Mouse (Mus musculus) forebrain, embryonic 10.5 days (tissue): ENCODE data around the gene Gpr84. TPM values are rescaled to one million over a fixed set of nuclear protein-coding genes. Genes with fewer than 3 reads are reported as not detected.

Source experiments
- DNase-seq: peaks from one replicate; pipeline ENCODE4 v3.0.0-alpha.2; 2017; ENCODE audit warnings: low spot score; ENCODE audit errors: extremely low spot score
- H3K27ac ChIP-seq: fragments of 300-500 bp; sonication (generic); 2 replicates; pipeline ENCODE4 v1.5.1; 2016; ENCODE audit warnings: mild to moderate bottlenecking
- H3K27me3 ChIP-seq: fragments of 300-500 bp; sonication (generic); 2 replicates; pipeline ENCODE4 v1.6.1; 2016; ENCODE audit warnings: mild to moderate bottlenecking; ENCODE audit not compliant: poor library complexity, severe bottlenecking
- H3K36me3 ChIP-seq: fragments of 300-500 bp; sonication (generic); replicated peaks from 2 replicates; pipeline ENCODE4 v1.6.1; 2016; ENCODE audit warnings: mild to moderate bottlenecking, moderate library complexity
- H3K4me1 ChIP-seq: fragments of 300-500 bp; sonication (generic); 2 replicates; pipeline ENCODE4 v1.6.1; 2016
- H3K4me3 ChIP-seq: fragments of 300-500 bp; sonication (generic); 2 replicates; pipeline ENCODE4 v1.5.1; 2016; ENCODE audit warnings: mild to moderate bottlenecking, moderate library complexity
- H3K9me3 ChIP-seq: fragments of 300-500 bp; sonication (generic); 2 replicates; pipeline ENCODE4 v1.6.1; 2016; ENCODE audit warnings: mild to moderate bottlenecking, moderate library complexity
- WGBS: fragments of 180-500 bp; shearing (Covaris S2); methylation state at CpG from one replicate; pipeline ENCODE4 v1.1.7; 2016; 5-methylcytosine and 5-hydroxymethylcytosine counted together
- microRNA counts: library from miRNA; unstranded; fragments of <30 nt; microRNA quantifications from one replicate; lab custom pipeline; 2017
- microRNA-seq: library from miRNA; unstranded; fragments of <30 nt; microRNA quantifications from one replicate; pipeline ENCODE4, GENCODE M21; 2017
- polyA plus RNA-seq: library from polyadenylated mRNA; unstranded; fragments of >200 nt; fragmentation: Nextera tagmentation; extraction: Ambion mirVana; gene quantifications from 2 replicates; pipeline ENCODE4 v1.2.1, GENCODE M21; 2016

Gpr84 gene
- polyA plus RNA-seq, 1 experiment from 2014 or later, result 0.36 TPM

DNA sequence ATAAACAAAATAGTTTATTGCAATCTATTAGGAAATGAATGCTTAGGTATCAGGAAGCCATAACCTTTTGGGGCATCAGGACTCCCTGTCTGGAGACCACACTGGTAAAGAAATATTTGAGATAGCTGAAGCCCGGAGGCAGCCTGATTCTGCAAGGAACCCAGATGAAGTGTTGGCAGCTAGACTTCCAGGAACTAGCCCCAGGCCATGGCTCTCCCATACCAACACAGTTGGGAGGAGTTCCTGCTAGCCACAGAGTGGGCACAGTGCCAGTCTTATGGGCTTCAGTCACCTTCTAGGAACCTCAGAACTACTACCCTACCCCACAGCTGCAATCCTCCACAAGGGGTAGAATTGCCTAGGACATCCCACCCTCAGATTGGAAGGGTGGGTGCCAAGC, 50.4 kb downstream of the Gpr84 start:
- WGBS, result 77% methylated on average over 1 of the region's 1 CpGs
- H3K4me1 ChIP-seq, result peaks cover 19% of the 10 kb centered on the region
- DNase-seq, result no peak
- H3K27ac ChIP-seq, result no peak overlapping the region
- peaks cover 29% of the 10 kb centered on the region for H3K27me3 ChIP-seq
- H3K9me3 ChIP-seq, result no peaks in the 10 kb centered on the region
- H3K36me3 ChIP-seq, result no peaks in the 10 kb centered on the region
- no peak overlapping the region for H3K4me3 ChIP-seq

- H3K27ac ChIP-seq, result no peak overlapping the region
- DNase-seq, result no peak
- no peaks in the 10 kb centered on the region for H3K36me3 ChIP-seq
- 89% methylated on average over 5 of the region's 5 CpGs for whole genome bisulfite sequencing
- H3K4me1 ChIP-seq, result peaks cover 25% of the 10 kb centered on the region
- no peak overlapping the region for H3K4me3 ChIP-seq
- H3K9me3 ChIP-seq, result no peaks in the 10 kb centered on the region
- H3K27me3 ChIP-seq, result peaks cover 37% of the 10 kb centered on the region
Observed at GRCm38 (mm10) chr15:103259162-103259561, 51.2 kb downstream of the Gpr84 start.

MicroRNA genes within 50 kb of the gene (microRNA counts, 519-probe panel; counts per million panel counts)
- microRNA mmu-miR-148b (lab: Ali Mortazavi, UCI), result 5,622 counts per million, percentile 89 among the panel's probes with 10 or more counts

Small RNAs within 50 kb of the gene (microRNA-seq; reads per million reads assigned to microRNA genes)
- gene Mir148b (327 reads per million, percentile 61 among the genes with 10 or more reads in this experiment), gene Mir6963 (not detected)

Other genes starting within 250 kb of the Gpr84 start
- gene Smug1, start 143.5 kb downstream of the Gpr84 start, polyA plus RNA-seq, result 21.7 and 21.8 TPM in 2 replicates
- 212 and 221 TPM in 2 replicates for gene Cbx5, start 70.8 kb downstream of the Gpr84 start, polyA plus RNA-seq
- gene Hnrnpa1, start 70.2 kb downstream of the Gpr84 start, polyA plus RNA-seq, result 1,920 and 1,979 TPM in 2 replicates
- gene Nfe2, start 52.2 kb downstream of the Gpr84 start, polyA plus RNA-seq, result 5.5 and 8.3 TPM in 2 replicates
- gene Copz1, start 37.9 kb downstream of the Gpr84 start, polyA plus RNA-seq, result 279 and 280 TPM in 2 replicates
- 23.1 and 23.6 TPM in 2 replicates for gene Zfp385a, start 29.5 kb upstream of the Gpr84 start, polyA plus RNA-seq
- 22.8 and 25.6 TPM in 2 replicates for gene Itga5, start 56.2 kb upstream of the Gpr84 start, polyA plus RNA-seq
- not detected in 2 replicates for gene Gtsf1, start 119.9 kb upstream of the Gpr84 start, polyA plus RNA-seq
- 0.41 TPM in 1 of 2 replicates, not detected in the other for gene Gtsf2, start 137.9 kb upstream of the Gpr84 start, polyA plus RNA-seq
- 1.2 and 1.3 TPM in 2 replicates for gene Nckap1l, start 143.2 kb upstream of the Gpr84 start, polyA plus RNA-seq
- 19.1 and 19.6 TPM in 2 replicates for gene Pde1b, start 192.4 kb upstream of the Gpr84 start, polyA plus RNA-seq
- 34.4 and 36.0 TPM in 2 replicates for gene Ppp1r1a, start 227.4 kb upstream of the Gpr84 start, polyA plus RNA-seq